ENCODE assay signal across 17 mouse cellular contexts in the genomic region with DNA sequence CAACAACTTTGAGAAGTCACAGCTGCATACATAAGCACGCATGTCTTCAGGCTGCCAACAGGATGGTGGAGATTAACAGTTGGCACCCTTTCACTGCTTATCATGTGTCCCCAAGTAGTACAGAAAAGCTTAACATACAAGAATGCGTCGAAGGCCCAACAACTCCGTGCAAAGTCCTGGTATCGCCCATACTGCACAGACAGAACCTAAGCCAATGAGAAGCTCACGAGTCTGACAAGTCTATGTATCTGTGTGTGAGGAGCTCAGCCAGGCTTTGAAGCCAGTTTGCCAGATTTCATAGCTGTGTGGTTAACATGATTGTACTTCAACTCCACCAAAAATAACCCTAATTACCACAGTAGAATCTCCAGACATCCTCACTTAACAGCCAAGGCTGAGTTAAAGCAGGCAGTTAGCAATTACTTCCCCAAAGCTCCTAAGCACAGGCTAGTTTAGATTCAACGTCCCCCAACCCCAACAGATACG.
DNase-seq lines count a peak whose midpoint lies in the region; ATAC-seq and TF ChIP-seq lines count a peak whose summit lies in the region.
"Had no signal": no experiment of that assay in that cellular context is flagged by ENCODE, and none has a peak within 500 bp of the region (broad histone marks: within the 10 kb centered on the region; RNA-seq: fewer than 3 reads in every experiment).

No protein-coding gene starts in this region.

- no peak for TF ChIP-seq CTCF in cerebellum, adult 2 months (IDR thresholded peaks at IDR 0.05; ENCODE audit: borderline replicate concordance, insufficient read depth, low read depth, low read length)
- TF ChIP-seq CTCF in bone marrow macrophage, adult 2 months (IDR thresholded peaks at IDR 0.05; ENCODE audit: low read depth, low read length), result no peak
- no peak for TF ChIP-seq CTCF in forebrain, postnatal 0 days (IDR thresholded peaks at IDR 0.05; ENCODE audit: low read depth)

- intact Hi-C loops in heart, postnatal 36 days (cut with DNase I), result no loop called here

- 66% methylated on average over 8 of the region's 8 CpGs for WGBS in cerebellum, adult 2 months
- WGBS in heart, embryonic 13.5 days, result 39% methylated on average over 8 of the region's 8 CpGs
- 63% methylated on average over 8 of the region's 8 CpGs for WGBS in forebrain, postnatal 0 days

- H3K9me3 ChIP-seq in heart, embryonic 13.5 days, result no peaks in the 10 kb centered on the region
- H3K9me3 ChIP-seq in forebrain, postnatal 0 days (ENCODE audit: low read length), result no peaks in the 10 kb centered on the region
- H3K9me3 ChIP-seq: limb, embryonic 15.5 days; midbrain, embryonic 12.5 days; neural tube, embryonic 13.5 days had no signal

- TF ChIP-seq POLR2A in cerebellum, adult 2 months (IDR thresholded peaks at IDR 0.05; ENCODE audit: borderline replicate concordance, insufficient read depth, low read length), result no peak
- no peak for TF ChIP-seq POLR2A in bone marrow macrophage, adult 2 months (IDR thresholded peaks at IDR 0.05; ENCODE audit: borderline replicate concordance, low read depth, low read length)

- H3K27ac ChIP-seq in cerebellum, adult 2 months (ENCODE audit: insufficient read depth, low read length), result peak overlapping the region; percentile 78
- H3K27ac ChIP-seq in heart, embryonic 13.5 days (replicated peaks), result peak overlapping the region; percentile 33
- H3K27ac ChIP-seq in bone marrow macrophage, adult 2 months (ENCODE audit: insufficient read depth, low read depth, low read length), result peak overlapping the region; percentile 29
- no peak overlapping the region for H3K27ac ChIP-seq in forebrain, postnatal 0 days (ENCODE audit: low read depth, low read length)
- H3K27ac ChIP-seq: hindbrain, postnatal 0 days; limb, embryonic 15.5 days; neural tube, embryonic 13.5 days had no signal

- no peak overlapping the region for H3K4me3 ChIP-seq in cerebellum, adult 2 months (replicated peaks; ENCODE audit: insufficient read depth, low read depth, low read length)
- H3K4me3 ChIP-seq in heart, embryonic 13.5 days, result no peak overlapping the region
- no peak overlapping the region for H3K4me3 ChIP-seq in bone marrow macrophage, adult 2 months (ENCODE audit: insufficient read depth, low read length)
- H3K4me3 ChIP-seq in forebrain, postnatal 0 days (ENCODE audit: low read depth, low read length), result no peak overlapping the region
- H3K4me3 ChIP-seq: limb, embryonic 15.5 days; midbrain, embryonic 12.5 days; neural tube, embryonic 13.5 days had no signal

- H3K4me1 ChIP-seq in cerebellum, adult 2 months (ENCODE audit: control insufficient read depth, insufficient read depth, low read length), result peaks cover 34% of the 10 kb centered on the region
- H3K4me1 ChIP-seq in heart, embryonic 13.5 days, result peaks cover 24% of the 10 kb centered on the region
- peaks cover 36% of the 10 kb centered on the region for H3K4me1 ChIP-seq in bone marrow macrophage, adult 2 months (ENCODE audit: control insufficient read depth, insufficient read depth, low read length)
- H3K4me1 ChIP-seq in forebrain, postnatal 0 days (ENCODE audit: insufficient read depth), result peaks cover 9% of the 10 kb centered on the region

- H3K4me2 ChIP-seq in heart, embryonic 13.5 days, result no peak overlapping the region
- H3K4me2 ChIP-seq in forebrain, postnatal 0 days (ENCODE audit: low read depth), result no peak overlapping the region
- H3K4me2 ChIP-seq: limb, embryonic 15.5 days; midbrain, embryonic 12.5 days; neural tube, embryonic 13.5 days had no signal

- ATAC-seq in heart, embryonic 13.5 days (ENCODE audit: extremely low read depth, insufficient number of reproducible peaks, low FRiP score, low TSS enrichment), result no peak
- ATAC-seq in forebrain, postnatal 0 days, result peak; percentile 86
- ATAC-seq: hindbrain, postnatal 0 days had no signal

- H3K9ac ChIP-seq in heart, embryonic 13.5 days, result no peak overlapping the region
- H3K9ac ChIP-seq in forebrain, postnatal 0 days, result no peak overlapping the region
- H3K9ac ChIP-seq: limb, embryonic 15.5 days; midbrain, embryonic 12.5 days; neural tube, embryonic 13.5 days had no signal

- H3K36me3 ChIP-seq in heart, embryonic 13.5 days, result peaks cover 6% of the 10 kb centered on the region; the same call in 1 of the 2 replicates
- no peaks in the 10 kb centered on the region for H3K36me3 ChIP-seq in forebrain, postnatal 0 days (ENCODE audit: insufficient read depth)
- H3K36me3 ChIP-seq: limb, embryonic 15.5 days; midbrain, embryonic 12.5 days; neural tube, embryonic 13.5 days had no signal

- DNase-seq in cerebellum, adult 2 months, result no peak
- DNase-seq in cerebellum, postnatal 36 days, result no peak
- DNase-seq in heart, postnatal 36 days, result no peak
- DNase-seq in forebrain, postnatal 0 days, result peak; percentile 62
- DNase-seq in kidney, postnatal 25 days, result no peak
- DNase-seq in right cerebral cortex, postnatal 36 days (ENCODE audit: low spot score in 2 of 2), result no peak
- DNase-seq: kidney, adult 11 months; kidney, postnatal 14 days; lung, adult 18-20 months; thymus, postnatal 4 days had no signal

- no peaks in the 10 kb centered on the region; the same call in 1 of the 2 replicates for H3K27me3 ChIP-seq in cerebellum, adult 2 months (ENCODE audit: control insufficient read depth, insufficient read depth, low read length)
- H3K27me3 ChIP-seq in heart, embryonic 13.5 days (replicated peaks), result no peaks in the 10 kb centered on the region
- no peaks in the 10 kb centered on the region for H3K27me3 ChIP-seq in forebrain, postnatal 0 days (ENCODE audit: insufficient read depth, low read length)
- H3K27me3 ChIP-seq: CH12.LX; limb, embryonic 15.5 days; midbrain, embryonic 12.5 days; neural tube, embryonic 13.5 days had no signal
